Mouse (Mus musculus) heart, postnatal 0 days (tissue): ENCODE measurements around the gene Slx1b.

ENCODE experiments used
- CTCF ChIP-seq: IDR thresholded peaks from 2 replicates; pipeline ENCODE4 v1.5.1; 2016; ENCODE audit warnings: antibody characterized with exemption, control low read depth, low read depth
- EP300 ChIP-seq: IDR thresholded peaks from 2 replicates; pipeline ENCODE4 v1.6.1; 2016; ENCODE audit warnings: antibody characterized with exemption, low read depth

DNA sequence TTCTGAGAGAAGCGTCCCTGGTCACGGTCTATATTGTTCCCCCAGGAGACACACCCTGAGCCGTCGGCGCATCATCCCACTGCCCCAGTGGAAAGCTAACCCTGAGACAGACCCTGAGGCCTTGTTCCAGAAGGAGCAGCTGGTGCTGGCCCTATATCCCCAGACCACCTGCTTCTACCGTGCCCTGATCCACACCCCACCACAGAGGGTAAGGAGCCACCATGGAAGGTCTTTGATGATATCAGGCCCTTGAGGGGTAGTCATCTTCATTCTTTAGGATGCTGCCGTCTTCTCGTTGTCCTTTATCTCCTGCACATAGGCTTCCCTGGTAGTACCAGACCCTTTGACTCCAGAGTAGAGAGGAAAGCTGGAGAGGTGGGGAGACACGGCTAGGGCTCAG lies 23.5 kb downstream of the Slx1b start:
- TF ChIP-seq CTCF (no peak), EP300 (no peak)
